20 mouse cellular contexts compared by ENCODE assay signal in the genomic region with DNA sequence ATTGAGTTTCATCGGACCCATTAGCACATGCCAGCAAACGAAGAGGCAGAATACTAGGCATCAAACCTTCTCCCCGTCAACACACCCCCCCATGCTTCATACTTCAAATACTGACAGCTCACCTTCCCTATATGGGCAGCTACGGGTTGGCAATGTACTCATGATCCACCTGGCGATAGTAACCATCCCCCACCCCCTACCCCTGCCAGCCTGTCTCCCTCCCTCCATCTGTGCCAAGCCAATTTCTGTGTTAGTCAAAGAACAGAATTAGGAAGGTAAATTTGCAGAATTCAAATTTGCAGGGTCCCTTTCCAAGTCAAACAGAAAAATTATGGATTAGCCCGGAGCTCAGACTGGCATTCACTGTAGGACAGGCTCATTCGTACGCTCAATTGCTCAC.
"Had no signal": no experiment of that assay in that cellular context is flagged by ENCODE, and none has a peak within 500 bp of the region (broad histone marks: within the 10 kb centered on the region; RNA-seq: fewer than 3 reads in every experiment).

No protein-coding gene starts in this region.

- H3K4me2 ChIP-seq: kidney, embryonic 15.5 days; limb, embryonic 12.5 days; limb, embryonic 15.5 days; midbrain, embryonic 11.5 days had no signal

- H3K9ac ChIP-seq: kidney, embryonic 15.5 days; limb, embryonic 12.5 days; limb, embryonic 15.5 days had no signal

- H3K36me3 ChIP-seq: kidney, embryonic 15.5 days; limb, embryonic 12.5 days; limb, embryonic 15.5 days had no signal

- DNase-seq: kidney, adult 11 months; kidney, adult 8-10 months; kidney, postnatal 10 days; kidney, postnatal 36 days; layer of hippocampus, postnatal 36 days; left cerebral cortex, postnatal 4 days; lung, adult 2 months; lung, postnatal 14 days; lung, postnatal 4 days; midbrain, embryonic 14.5 days; right cerebral cortex, postnatal 14 days; right cerebral cortex, postnatal 4 days; thymus, adult 2 months; thymus, postnatal 14 days; thymus, postnatal 4 days had no signal

- H3K9me3 ChIP-seq: kidney, embryonic 15.5 days; limb, embryonic 15.5 days had no signal

- H3K4me3 ChIP-seq: kidney, embryonic 15.5 days; limb, embryonic 12.5 days; limb, embryonic 15.5 days had no signal

- H3K27me3 ChIP-seq: kidney, embryonic 15.5 days; limb, embryonic 12.5 days; limb, embryonic 15.5 days had no signal

- H3K27ac ChIP-seq: kidney, embryonic 15.5 days; limb, embryonic 12.5 days; limb, embryonic 15.5 days; stomach, postnatal 0 days had no signal
